Mouse (Mus musculus) thymus, postnatal 25 days (tissue): ENCODE results near the gene Hist1h3h.
A peak's percentile ranks its signal among the peaks of the same experiment; 100 is the strongest.

Source experiments
- DNase-seq: peaks from one replicate; pipeline ENCODE4 v3.0.0; 2022

Hist1h3h gene

DNA sequence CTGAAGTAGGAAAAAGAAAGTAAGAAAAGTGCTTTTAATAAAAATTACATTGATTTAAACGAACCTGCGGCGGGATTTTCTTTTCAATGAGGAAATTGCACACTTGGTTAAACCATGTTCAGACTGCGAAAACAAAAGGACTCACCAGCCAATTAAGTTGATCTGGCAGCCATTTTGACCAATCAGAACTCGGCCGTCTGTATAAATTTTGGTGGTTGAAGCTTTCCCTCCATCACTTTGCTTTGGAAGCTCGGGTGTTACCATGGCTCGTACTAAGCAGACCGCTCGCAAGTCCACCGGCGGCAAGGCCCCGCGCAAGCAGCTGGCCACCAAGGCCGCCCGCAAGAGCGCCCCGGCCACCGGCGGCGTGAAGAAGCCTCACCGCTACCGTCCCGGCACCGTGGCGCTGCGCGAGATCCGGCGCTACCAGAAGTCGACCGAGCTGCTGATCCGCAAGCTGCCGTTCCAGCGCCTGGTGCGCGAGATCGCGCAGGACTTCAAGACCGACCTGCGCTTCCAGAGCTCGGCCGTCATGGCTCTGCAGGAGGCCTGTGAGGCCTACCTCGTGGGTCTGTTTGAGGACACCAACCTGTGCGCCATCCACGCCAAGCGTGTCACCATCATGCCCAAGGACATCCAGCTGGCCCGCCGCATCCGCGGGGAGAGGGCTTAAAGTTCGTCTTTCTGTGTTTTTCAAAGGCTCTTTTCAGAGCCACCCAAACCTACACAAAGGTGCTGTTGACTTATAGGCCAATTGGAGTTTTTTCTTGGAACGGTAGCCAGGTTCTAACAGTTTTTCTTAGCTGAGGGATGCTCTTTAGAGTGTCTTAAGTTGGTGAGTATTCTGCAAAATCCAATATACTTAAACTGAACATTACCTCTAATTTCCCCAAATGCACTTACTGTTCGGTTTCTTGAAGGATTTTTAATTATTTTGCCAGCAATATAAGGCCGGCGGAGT lies at the start of gene Hist1h3h:
TSS of gene Hist1h3h (plus strand) at position 263 of the 961 bp plus-strand sequence.
- peak; percentile 91 for DNase-seq

DNA sequence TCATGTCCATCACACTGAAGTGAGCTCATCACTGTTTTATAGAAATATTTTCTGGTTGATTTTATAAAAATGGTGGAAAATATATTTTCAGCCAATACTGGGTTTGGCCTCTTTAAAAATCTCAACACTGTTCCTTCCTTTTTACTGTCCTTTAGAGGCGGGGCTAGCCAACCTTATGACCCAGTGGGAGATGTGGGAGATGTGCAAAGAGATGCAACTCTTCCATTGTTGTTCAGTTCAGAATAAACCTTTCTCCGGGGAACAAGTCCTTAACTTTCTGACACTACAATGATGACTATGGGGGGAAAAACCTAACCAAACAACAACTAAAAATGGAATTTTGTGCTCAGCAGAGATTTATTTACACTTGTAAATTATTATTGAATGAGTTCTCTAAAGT lies 40.2 kb upstream of the Hist1h3h start, which contains the start of gene Olfr1360:
TSS of gene Olfr1360 (minus strand) at position 101 of the 400 bp plus-strand sequence.
- DNase-seq: no peak

DNA sequence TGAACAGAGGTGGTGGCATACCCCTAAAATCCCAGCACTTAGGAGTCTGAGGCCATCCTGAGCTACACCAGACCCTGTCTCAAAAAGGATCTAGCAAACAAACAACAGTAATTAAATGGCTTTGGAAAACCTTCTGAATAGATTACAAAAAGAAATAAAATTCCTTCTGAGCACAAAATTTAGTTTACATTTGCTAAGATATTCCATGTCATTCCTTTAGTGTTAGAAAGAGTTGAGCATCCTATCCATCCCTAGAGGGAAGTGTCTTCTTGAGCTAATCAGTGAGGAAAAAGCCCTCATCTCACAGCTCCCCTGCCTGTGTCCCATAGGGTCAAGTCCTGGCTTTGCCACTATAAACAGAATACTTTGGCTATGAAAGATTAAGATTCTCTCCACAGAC lies 19.6 kb upstream of the Hist1h3h start, which contains the start of gene Olfr1359:
TSS of gene Olfr1359 (plus strand) at position 301 of the 400 bp plus-strand sequence.
- DNase-seq: no peak

DNA sequence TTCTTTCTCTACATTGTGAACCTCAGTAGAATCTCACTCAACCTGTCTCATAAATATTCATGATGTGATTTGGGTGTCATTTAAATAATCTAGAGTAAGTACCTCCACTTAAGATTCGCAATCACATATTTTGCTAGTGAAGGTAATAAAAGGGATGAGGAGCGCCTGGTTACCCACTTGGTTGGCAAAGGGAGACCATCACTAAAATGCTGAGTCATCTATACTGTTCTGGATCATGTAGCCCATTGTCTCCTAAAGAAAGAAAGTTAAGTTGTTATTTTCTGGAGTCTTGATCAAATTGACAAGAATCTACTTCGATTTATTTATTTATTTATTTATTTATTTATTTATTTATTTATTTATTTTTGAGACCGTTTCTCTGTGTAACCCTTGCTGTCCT lies 10.8 kb upstream of the Hist1h3h start:
- no peak for DNase-seq

DNA sequence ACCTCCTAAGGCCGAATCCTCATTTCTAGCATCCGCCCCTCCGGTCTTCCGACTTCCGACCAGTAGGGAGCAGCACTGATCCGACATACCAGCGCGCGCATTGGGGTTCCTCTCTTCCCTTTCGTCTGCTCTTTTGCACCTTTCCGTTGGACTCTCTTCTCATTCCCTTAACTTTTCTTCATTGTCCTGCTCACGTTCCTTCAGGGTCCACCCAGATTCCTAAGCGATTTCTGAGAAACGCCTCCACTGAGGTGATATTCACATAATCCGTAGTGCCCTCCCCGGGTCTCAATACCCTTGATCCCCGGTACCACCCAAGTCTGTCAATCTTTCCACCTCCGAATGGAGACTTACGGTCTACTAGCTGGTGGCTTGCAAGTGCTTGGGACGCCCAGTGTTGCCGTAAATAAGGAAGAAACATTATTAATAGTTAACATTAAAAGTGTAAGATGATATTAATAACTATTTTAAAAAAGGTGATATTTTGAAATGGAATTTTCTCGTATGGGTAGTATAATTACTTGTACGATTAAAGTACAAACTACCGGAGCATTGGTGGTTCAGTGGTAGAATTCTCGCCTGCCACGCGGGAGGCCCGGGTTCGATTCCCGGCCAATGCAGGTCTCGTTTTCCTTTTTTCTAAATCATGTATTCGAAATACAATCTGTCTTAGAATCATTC lies 7.3 kb upstream of the Hist1h3h start:
- peak; percentile 93 for DNase-seq

DNA sequence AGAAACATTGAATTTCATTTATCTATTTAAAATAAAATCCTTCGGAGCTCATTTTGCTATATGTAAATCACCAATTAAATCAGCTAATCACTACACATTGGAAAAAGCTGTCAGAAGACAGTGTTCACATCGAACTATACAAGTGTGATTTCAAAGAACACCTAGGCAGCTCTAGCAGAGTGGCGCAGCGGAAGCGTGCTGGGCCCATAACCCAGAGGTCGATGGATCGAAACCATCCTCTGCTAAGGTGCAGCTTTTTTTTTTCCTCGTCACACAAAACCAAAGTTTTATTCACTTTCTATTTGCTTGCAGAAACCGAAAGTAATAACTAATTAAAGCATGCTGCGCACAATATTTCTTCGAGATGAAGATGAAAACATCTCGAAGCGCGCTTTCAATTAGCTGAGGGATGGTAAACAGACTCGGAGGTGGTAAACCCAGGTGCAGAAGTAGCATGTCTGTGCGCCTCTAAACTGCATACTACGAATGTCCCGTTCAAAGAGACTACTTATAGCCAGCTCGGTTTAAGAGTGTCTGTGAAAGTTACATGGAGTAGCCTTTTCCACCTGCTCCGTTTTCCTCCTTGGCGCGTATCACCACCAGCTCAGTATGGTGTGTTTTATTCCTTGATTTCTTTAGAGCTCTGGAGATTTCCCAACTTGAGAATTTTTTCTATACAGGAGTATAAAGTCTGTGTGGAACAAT lies 6.5 kb upstream of the Hist1h3h start:
- peak; percentile 86 for DNase-seq

DNA sequence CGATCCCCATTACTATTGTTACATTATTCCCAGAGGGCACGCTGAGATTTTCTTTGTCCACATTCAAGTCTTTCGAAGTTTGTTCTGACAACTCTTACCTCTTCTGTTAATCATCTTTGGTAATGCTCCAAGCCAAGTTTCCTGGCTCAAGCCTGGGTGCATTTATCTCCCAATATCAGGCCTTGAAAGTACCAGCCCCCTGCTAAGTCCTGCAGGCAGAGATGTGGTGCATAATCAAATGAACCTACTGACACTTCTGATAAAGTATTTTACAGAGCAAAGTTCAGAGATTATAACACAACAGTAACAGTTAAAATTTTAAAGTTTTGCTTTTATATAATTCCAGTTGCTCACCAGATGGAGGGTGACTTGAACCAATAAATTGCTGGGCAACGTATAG lies 5.8 kb upstream of the Hist1h3h start:
- DNase-seq: no peak

DNA sequence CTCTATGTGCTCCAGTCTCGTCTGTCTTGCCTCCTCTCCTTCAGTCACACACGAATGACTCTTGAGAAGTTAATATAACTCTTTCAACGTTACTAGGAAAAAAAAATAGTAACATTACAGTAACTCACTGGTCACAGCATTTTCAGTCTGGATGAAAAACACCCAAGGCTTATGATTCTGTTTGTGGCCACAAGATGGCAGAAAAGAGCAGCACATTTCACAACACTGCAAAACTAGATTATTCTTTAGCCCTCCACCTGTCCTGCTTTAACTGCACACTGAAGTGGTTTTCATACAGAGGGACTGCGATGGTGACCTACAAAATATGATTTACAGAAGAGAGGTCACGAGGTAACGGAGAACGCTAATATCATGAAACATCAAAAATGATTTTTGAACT lies 2.7 kb upstream of the Hist1h3h start:
- peak; percentile 76 for DNase-seq

DNA sequence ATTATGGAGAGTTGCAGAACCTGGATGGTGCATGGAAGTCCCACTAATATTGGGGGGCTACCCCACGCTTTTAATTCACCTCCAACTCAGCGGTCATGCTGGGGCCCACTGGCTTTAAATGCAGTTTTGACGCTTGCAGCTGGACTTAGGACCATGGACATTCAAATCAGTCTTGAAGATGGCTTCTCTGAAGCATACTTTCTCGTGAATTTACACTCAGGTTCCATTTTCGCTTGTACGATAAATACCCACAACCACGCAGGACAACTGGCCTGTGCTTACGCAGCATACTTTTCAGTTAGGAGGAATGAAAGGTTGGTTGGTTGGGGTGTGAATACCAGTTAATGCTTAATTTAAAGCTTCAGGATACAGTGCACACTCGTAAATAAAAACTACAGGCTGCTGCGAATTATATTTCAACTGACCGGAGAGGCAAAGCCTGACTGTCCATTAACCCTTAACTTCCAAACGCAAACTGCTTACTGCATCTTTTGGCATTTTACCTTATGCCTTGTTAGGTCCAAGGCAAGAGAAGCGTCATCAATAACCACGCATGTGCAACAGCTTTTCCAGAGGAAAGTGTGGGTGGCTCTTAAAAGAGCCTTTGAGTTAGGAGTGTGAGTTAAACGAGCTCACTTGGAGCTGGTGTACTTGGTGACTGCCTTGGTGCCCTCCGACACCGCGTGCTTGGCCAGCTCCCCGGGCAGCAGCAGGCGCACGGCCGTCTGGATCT lies 2.2 kb upstream of the Hist1h3h start:
- peak; percentile 12 for DNase-seq

DNA sequence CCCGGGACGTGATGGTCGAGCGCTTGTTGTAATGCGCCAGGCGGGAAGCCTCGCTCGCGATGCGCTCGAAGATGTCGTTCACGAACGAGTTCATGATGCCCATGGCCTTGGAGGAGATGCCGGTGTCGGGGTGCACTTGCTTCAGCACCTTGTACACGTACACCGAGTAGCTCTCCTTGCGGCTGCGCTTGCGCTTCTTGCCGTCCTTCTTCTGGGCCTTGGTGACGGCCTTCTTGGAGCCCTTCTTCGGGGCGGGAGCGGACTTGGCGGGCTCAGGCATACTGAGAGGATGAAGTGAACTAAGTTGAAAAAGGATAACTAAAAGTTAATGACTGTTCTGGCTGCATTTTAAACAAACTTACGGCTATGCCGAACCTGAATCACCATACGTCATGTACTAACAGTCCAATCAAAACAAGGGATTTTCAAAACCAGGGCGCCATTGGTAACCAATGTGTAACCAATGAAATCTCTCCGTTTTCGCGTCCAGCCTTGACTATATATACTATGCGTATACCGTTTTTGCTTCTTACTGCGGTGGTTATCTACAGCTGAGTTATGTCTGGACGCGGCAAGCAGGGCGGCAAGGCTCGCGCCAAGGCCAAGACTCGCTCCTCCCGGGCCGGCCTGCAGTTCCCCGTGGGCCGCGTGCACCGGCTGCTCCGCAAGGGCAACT lies 1.5 kb upstream of the Hist1h3h start, which contains the start of the genes Hist1h2bl and Hist1h2ai:
TSS of gene Hist1h2bl (minus strand) at position 280 of the 676 bp plus-strand sequence.
TSS of gene Hist1h2ai (plus strand) at position 559 of the 676 bp plus-strand sequence.
- peak; percentile 86 for DNase-seq

DNA sequence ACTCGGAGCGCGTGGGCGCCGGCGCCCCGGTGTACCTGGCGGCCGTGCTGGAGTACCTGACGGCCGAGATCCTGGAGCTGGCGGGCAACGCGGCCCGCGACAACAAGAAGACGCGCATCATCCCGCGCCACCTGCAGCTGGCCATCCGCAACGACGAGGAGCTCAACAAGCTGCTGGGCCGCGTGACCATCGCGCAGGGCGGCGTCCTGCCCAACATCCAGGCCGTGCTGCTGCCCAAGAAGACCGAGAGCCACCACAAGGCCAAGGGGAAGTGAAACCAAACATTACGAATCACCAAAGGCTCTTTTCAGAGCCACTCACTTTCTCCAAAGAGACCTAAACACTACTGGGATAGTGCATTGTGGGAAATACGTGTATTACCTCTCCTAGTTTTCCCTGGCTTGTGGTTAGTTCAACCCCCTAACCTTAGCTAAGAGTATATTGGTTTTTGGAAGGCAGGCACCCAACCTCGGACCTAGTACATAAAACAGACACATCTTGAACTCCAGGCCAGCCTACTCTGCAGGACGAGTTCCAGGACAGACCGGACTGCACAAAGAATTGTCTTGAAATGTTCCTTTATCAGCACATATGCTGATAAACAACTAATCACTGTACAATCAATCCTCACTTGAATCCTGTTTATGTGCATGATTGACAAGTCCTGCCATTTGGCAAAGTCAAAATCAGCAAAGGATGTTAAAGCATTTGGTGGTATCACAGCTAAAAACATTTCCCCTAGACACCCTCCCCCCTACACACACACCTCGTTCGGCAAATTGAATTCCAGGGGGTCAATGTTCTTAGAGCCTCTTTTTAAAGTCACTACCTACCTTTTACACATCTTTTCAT lies 693 bp upstream of the Hist1h3h start:
- peak; percentile 44 for DNase-seq

DNA sequence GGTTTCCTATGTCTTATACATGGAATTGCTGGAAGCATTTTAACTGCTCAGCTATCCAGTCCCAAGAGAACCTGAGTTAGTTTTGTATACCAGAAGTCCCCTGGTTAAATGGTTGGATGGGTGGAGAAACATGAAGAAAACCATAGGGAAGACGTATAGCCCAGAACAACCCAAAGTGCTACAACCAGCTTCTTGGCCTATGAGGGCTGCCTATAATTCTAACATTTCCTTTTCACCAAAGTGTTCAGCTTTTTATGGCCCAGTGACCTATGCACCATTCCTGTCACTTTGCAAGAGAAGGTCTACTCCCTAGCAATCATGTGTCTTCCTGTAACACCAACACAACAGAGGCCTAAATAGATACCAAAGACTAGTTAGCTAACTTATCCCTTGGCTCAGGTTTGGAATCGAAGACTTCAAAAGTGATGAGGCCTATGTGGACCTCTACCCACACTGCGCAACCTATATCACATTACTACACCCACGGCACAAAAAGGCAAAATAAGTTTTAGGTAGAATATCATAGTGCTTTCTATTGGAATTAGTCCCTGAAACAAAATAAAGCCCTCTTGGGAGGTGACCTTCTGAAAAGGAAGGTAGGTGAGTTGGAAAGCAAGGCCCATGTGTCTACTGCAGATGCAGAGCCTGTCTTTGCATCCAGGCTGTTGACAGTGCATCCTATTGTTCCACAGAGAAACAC lies 1.1 kb downstream of the Hist1h3h start:
- peak; percentile 13 for DNase-seq

DNA sequence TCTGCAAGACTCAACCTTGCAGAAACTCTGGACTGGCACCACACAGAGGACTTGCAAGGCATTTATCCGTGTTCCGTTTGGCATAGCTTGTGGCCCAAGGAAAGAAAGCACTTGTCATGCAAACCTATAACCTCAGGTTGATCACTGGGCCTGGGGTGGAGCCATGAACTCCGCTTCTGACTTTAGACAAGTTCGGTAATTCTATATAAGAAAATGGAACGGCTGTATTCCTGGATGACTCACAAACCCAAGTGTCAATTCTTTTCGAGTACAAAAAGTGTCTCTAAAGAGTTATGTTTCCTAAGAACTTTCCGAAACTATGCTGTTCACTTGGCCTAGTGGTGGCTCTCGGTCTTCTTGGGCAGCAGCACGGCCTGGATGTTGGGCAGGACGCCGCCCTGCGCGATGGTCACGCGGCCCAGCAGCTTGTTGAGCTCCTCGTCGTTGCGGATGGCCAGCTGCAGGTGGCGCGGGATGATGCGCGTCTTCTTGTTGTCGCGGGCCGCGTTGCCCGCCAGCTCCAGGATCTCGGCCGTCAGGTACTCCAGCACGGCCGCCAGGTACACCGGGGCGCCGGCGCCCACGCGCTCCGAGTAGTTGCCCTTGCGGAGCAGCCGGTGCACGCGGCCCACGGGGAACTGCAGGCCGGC lies 3.8 kb downstream of the Hist1h3h start:
- peak; percentile 20 for DNase-seq

DNA sequence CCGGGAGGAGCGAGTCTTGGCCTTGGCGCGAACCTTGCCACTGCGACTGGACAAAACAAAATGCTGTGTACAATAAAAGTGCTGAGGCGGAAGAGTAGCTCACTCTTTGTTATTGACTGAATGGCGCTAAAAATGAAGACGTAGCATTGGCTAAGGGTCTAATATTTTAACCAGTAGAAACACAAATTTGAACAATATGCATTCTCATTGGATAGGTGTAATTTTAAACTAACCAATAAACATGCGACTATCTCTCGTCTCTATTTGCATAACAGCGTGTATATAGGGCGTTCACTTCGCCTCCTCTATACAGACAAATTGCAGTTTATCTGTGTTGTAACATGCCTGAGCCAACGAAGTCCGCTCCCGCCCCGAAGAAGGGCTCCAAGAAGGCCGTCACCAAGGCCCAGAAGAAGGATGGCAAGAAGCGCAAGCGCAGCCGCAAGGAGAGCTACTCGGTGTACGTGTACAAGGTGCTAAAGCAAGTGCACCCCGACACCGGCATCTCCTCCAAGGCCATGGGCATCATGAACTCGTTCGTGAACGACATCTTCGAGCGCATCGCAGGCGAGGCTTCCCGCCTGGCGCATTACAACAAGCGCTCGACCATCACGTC lies 4.4 kb downstream of the Hist1h3h start, which contains the start of gene Hist1h2bm:
TSS of gene Hist1h2bm (plus strand) at position 288 of the 616 bp plus-strand sequence.
- peak; percentile 76 for DNase-seq

DNA sequence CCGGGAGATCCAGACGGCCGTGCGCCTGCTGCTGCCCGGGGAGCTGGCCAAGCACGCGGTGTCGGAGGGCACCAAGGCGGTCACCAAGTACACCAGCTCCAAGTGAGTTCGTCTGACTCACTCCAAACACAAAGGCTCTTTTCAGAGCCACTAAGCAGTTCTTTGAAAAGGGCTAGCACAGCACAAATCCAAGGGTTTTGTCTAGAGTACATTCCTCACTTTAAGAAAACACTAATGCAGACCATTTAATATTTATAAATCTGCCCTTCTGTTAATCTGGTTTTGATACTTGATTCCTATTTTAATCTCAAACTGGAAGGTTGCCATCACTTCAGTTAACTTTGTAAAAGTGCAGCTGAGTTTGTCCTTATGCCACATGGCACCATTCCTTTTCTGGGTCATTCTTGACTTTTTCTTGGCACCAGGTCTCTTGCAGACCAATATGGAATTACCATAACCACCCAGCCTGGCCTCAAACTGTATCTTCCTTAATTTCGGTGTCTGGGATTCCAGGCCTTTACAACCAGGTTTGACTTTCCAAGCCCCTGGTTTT lies 5.0 kb downstream of the Hist1h3h start:
- DNase-seq: no peak

DNA sequence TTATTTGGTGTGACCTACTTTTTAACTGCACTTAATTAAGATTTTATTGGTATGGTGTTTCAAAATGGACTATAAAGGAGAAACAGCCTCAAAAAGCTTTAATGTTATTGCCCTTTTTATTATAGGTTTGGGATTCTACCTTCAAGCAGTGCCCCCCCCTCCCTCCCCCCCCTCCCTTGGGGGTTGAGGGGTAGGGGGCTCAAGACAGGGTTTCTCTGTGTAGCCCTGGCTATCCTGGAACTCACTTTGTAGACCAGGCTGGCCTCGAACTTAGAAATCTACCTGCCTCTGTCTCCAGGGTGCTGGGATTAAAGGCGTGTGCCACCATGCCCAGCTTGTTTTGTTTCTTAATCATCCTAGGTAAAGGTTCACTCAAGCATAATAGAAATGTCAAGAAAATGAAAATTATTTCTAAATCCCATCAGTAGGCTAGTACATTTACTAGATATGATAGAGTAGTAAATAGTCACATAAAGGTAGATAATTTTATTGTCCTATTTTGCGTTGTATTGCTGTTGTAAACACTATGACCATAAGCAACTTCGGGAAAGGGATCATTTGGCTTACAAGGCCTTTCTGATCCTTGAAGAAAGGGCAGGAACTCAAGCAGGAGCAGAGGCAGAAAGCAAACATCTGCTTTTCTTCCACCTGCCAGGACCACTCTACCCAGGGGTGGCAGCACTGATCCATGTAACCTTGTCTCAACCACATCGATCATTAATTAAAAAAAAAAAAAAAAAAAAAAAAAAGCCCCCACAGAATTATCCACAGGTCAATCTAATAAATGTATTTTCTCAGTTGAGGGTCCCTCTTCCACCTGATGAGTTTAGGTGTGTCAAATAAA lies 5.8 kb downstream of the Hist1h3h start:
- peak; percentile 35 for DNase-seq

DNA sequence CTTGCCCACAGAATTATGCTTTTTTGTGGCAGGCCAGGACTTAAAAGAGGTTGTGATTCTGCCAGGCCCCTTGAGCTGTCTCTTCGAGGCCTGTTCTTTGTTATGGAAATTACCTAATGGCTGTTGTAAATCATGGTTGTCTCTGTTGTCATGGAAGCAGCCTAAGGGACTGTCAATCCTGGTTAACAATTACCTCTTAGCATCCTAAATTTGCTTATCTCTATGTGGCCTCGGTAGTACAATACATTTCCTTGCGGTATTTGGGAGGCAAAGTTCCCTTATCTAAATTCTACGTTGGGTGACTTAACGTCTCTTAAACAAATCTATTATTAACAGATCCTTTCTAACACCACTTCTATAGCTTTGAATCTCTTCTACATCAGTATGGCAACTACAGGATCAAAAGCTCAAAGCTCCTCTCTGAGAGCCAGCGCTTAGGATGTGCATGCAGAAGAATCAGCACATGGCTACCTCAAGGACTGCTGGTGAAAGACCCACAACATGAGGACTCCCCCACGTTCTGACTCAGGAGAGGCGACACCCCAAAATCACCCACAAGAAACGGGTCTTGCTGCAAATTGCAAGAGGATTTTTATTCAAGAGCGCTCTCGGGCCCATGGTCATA lies 10.6 kb downstream of the Hist1h3h start:
- no peak for DNase-seq
